Mouse (Mus musculus): ENCODE measurements around the gene Anp32a. TPM values are rescaled to one million over a fixed set of nuclear protein-coding genes. Genes with fewer than 3 reads are reported as not detected.

Anp32a gene
- total and polyA plus RNA-seq, 2 experiments from 2014 or later, result 110 to 130 TPM

GRCm38 (mm10) chr9:62373222-62374123 is 32.4 kb downstream of the Anp32a start:
- Histone ChIP-seq H3K4me3 (ENCODE audit: low read depth, low read length) (no peak overlapping the region), H3K36me3 (ENCODE audit: insufficient read depth) (peaks cover 59% of the 10 kb centered on the region), H3K4me1 (ENCODE audit: insufficient read depth) (no peaks in the 10 kb centered on the region), H3K9me3 (ENCODE audit: low read length) (no peaks in the 10 kb centered on the region), H3K9ac (no peak overlapping the region), H3K27me3 (ENCODE audit: insufficient read depth, low read length) (no peaks in the 10 kb centered on the region), H3K27ac (ENCODE audit: low read depth, low read length) (no peak overlapping the region), H3K4me2 (ENCODE audit: low read depth) (no peak overlapping the region)
- 65% methylated on average over 18 of the region's 18 CpGs for WGBS
- ATAC-seq (peak; percentile 32; the same call in 1 of the 2 replicates), DNase-seq (no peak)
- TF ChIP-seq CTCF (IDR thresholded peaks at IDR 0.05; ENCODE audit: low read depth), result peak; percentile 76

- ATAC-seq (no peak), DNase-seq (no peak)
- no peak overlapping the region for H3K4me2 ChIP-seq (ENCODE audit: low read depth)
- H3K27ac ChIP-seq (ENCODE audit: low read depth, low read length), result no peak overlapping the region
- WGBS, result 75% methylated on average over 3 of the region's 3 CpGs
- no peak overlapping the region for H3K4me3 ChIP-seq (ENCODE audit: low read depth, low read length)
- no peaks in the 10 kb centered on the region for H3K4me1 ChIP-seq (ENCODE audit: insufficient read depth)
- no peak for TF ChIP-seq CTCF (IDR thresholded peaks at IDR 0.05; ENCODE audit: low read depth)
- H3K36me3 ChIP-seq (ENCODE audit: insufficient read depth), result peaks cover 60% of the 10 kb centered on the region
- H3K27me3 ChIP-seq (ENCODE audit: insufficient read depth, low read length), result no peaks in the 10 kb centered on the region
- no peak overlapping the region for H3K9ac ChIP-seq
- no peaks in the 10 kb centered on the region for H3K9me3 ChIP-seq (ENCODE audit: low read length)
These were observed 33.2 kb downstream of the Anp32a start for GRCm38 (mm10) chr9:62374276-62374675.

GRCm38 (mm10) chr9:62377897-62378296 is 36.8 kb downstream of the Anp32a start:
- DNase-seq (no peak), ATAC-seq (no peak)
- H3K27ac ChIP-seq (ENCODE audit: low read depth, low read length), result no peak overlapping the region
- no peak for TF ChIP-seq CTCF (IDR thresholded peaks at IDR 0.05; ENCODE audit: low read depth)
- no peaks in the 10 kb centered on the region for H3K9me3 ChIP-seq (ENCODE audit: low read length)
- peaks cover 69% of the 10 kb centered on the region for H3K36me3 ChIP-seq (ENCODE audit: insufficient read depth)
- no peak overlapping the region for H3K9ac ChIP-seq
- no peak overlapping the region for H3K4me2 ChIP-seq (ENCODE audit: low read depth)
- WGBS, result 88% methylated on average over 10 of the region's 10 CpGs
- no peaks in the 10 kb centered on the region for H3K27me3 ChIP-seq (ENCODE audit: insufficient read depth, low read length)
- H3K4me1 ChIP-seq (ENCODE audit: insufficient read depth), result no peaks in the 10 kb centered on the region
- no peak overlapping the region for H3K4me3 ChIP-seq (ENCODE audit: low read depth, low read length)

- no peak for TF ChIP-seq CTCF (IDR thresholded peaks at IDR 0.05; ENCODE audit: low read depth)
- no peak for ATAC-seq
- H3K9me3 ChIP-seq (ENCODE audit: low read length), result no peaks in the 10 kb centered on the region
- H3K4me2 ChIP-seq (ENCODE audit: low read depth), result no peak overlapping the region
- 80% methylated on average over 5 of the region's 5 CpGs for WGBS
- no peak overlapping the region for H3K4me3 ChIP-seq (ENCODE audit: low read depth, low read length)
- no peak overlapping the region for H3K27ac ChIP-seq (ENCODE audit: low read depth, low read length)
- peaks cover 48% of the 10 kb centered on the region for H3K36me3 ChIP-seq (ENCODE audit: insufficient read depth)
- no peaks in the 10 kb centered on the region for H3K4me1 ChIP-seq (ENCODE audit: insufficient read depth)
- no peak for DNase-seq
- no peak overlapping the region for H3K9ac ChIP-seq
- H3K27me3 ChIP-seq (ENCODE audit: insufficient read depth, low read length), result no peaks in the 10 kb centered on the region
These were observed 39.3 kb downstream of the Anp32a start for GRCm38 (mm10) chr9:62380351-62380750.

- H3K27ac ChIP-seq (ENCODE audit: low read depth, low read length), result 0 out of 2 replicates have a peak overlapping the region, but pooled peaks have one; percentile 3
- no peak for TF ChIP-seq CTCF (IDR thresholded peaks at IDR 0.05; ENCODE audit: low read depth)
- H3K27me3 ChIP-seq (ENCODE audit: insufficient read depth, low read length), result no peaks in the 10 kb centered on the region
- DNase-seq (no peak), ATAC-seq (no peak)
- no peaks in the 10 kb centered on the region for H3K9me3 ChIP-seq (ENCODE audit: low read length)
- H3K4me2 ChIP-seq (ENCODE audit: low read depth), result no peak overlapping the region
- H3K4me3 ChIP-seq (ENCODE audit: low read depth, low read length), result no peak overlapping the region
- no peaks in the 10 kb centered on the region for H3K4me1 ChIP-seq (ENCODE audit: insufficient read depth)
- peaks cover 37% of the 10 kb centered on the region for H3K36me3 ChIP-seq (ENCODE audit: insufficient read depth)
- H3K9ac ChIP-seq, result no peak overlapping the region
- WGBS, result 52% methylated on average over 8 of the region's 8 CpGs
These were observed 40.4 kb downstream of the Anp32a start for GRCm38 (mm10) chr9:62381402-62381913.

- 0 out of 2 replicates have a peak overlapping the region, but pooled peaks have one; percentile 9 for H3K27ac ChIP-seq (ENCODE audit: low read depth, low read length)
- WGBS, result 49% methylated on average over 10 of the region's 10 CpGs
- no peaks in the 10 kb centered on the region for H3K9me3 ChIP-seq (ENCODE audit: low read length)
- H3K36me3 ChIP-seq (ENCODE audit: insufficient read depth), result peaks cover 27% of the 10 kb centered on the region
- DNase-seq (no peak), ATAC-seq (peak; percentile 69)
- no peak for TF ChIP-seq CTCF (IDR thresholded peaks at IDR 0.05; ENCODE audit: low read depth)
- no peak overlapping the region for H3K9ac ChIP-seq
- H3K4me2 ChIP-seq (ENCODE audit: low read depth), result no peak overlapping the region
- no peaks in the 10 kb centered on the region for H3K27me3 ChIP-seq (ENCODE audit: insufficient read depth, low read length)
- H3K4me3 ChIP-seq (ENCODE audit: low read depth, low read length), result no peak overlapping the region
- no peaks in the 10 kb centered on the region for H3K4me1 ChIP-seq (ENCODE audit: insufficient read depth)
These were observed 41.5 kb downstream of the Anp32a start for GRCm38 (mm10) chr9:62382519-62383084.

- Histone ChIP-seq H3K4me2 (ENCODE audit: low read depth) (no peak overlapping the region), H3K27ac (ENCODE audit: low read depth, low read length) (no peak overlapping the region), H3K27me3 (ENCODE audit: insufficient read depth, low read length) (no peaks in the 10 kb centered on the region), H3K36me3 (ENCODE audit: insufficient read depth) (peaks cover 12% of the 10 kb centered on the region; the same call in 1 of the 2 replicates), H3K9ac (no peak overlapping the region), H3K4me3 (ENCODE audit: low read depth, low read length) (no peak overlapping the region), H3K4me1 (ENCODE audit: insufficient read depth) (no peaks in the 10 kb centered on the region), H3K9me3 (ENCODE audit: low read length) (no peaks in the 10 kb centered on the region)
- no peak for TF ChIP-seq CTCF (IDR thresholded peaks at IDR 0.05; ENCODE audit: low read depth)
- DNase-seq (no peak), ATAC-seq (no peak)
- WGBS, result 89% methylated on average over 6 of the region's 6 CpGs
These were observed 44.0 kb downstream of the Anp32a start for GRCm38 (mm10) chr9:62385062-62385461.

All from forebrain, postnatal 0 days (tissue).